Mouse (Mus musculus) MEL (cell line): Measurements from ENCODE around the gene Nuak2. TPM values are rescaled to one million over a fixed set of nuclear protein-coding genes. Genes with fewer than 3 reads are reported as not detected.

Experiments
- DNase-seq: peaks from one replicate; pipeline ENCODE4 v3.0.0; 2011; ENCODE audit warnings: low read depth, low spot score
- H3K27ac ChIP-seq: 2 replicates; pipeline ENCODE4 v1.5.1; 2012; ENCODE audit warnings: low read depth, mild to moderate bottlenecking, control low read depth, low read length, moderate library complexity; ENCODE audit not compliant: control insufficient read depth
- H3K27me3 ChIP-seq, 2 experiments: fragments of 150-350 bp in 1 of 2; sonication (generic) in 1 of 2; 2 replicates each; pipeline ENCODE4 v1.6.1; 2012; ENCODE audit warnings: low read length in 2 of 2, mild to moderate bottlenecking in 2 of 2, improper control_type of control experiment in 1 of 2, moderate library complexity in 1 of 2; ENCODE audit not compliant: insufficient read depth in 2 of 2, control insufficient read depth in 1 of 2
- H3K36me3 ChIP-seq, 2 experiments: 2 replicates each; pipeline ENCODE4 v1.6.1; 2012 to 2014; ENCODE audit warnings: low read length in 2 of 2, improper control_type of control experiment in 1 of 2, inconsistent platforms in 1 of 2, mild to moderate bottlenecking in 1 of 2; ENCODE audit not compliant: insufficient read depth in 2 of 2, control insufficient read depth in 1 of 2
- H3K4me1 ChIP-seq, 2 experiments: fragments of 150-350 bp in 1 of 2; sonication (generic) in 1 of 2; 2 replicates each; pipeline ENCODE4 v1.6.1; 2012; ENCODE audit warnings: low read length in 2 of 2, improper control_type of control experiment in 1 of 2, mild to moderate bottlenecking in 1 of 2; ENCODE audit not compliant: insufficient read depth in 2 of 2, control insufficient read depth in 1 of 2
- H3K4me3 ChIP-seq, 2 experiments: fragments of 150-350 bp in 1 of 2; sonication (generic) in 1 of 2; 2 replicates each; pipeline ENCODE4 v1.5.1; 2012; ENCODE audit warnings: low read depth in 2 of 2, low read length in 2 of 2, mild to moderate bottlenecking in 2 of 2, moderate library complexity in 2 of 2, control low read depth in 1 of 2, improper control_type of control experiment in 1 of 2; ENCODE audit not compliant: control insufficient read depth in 1 of 2, insufficient read depth in 1 of 2
- H3K79me2 ChIP-seq: 2 replicates; pipeline ENCODE4 v1.6.1; 2012; ENCODE audit warnings: mild to moderate bottlenecking, low read length, moderate library complexity; ENCODE audit not compliant: control insufficient read depth, poor library complexity, insufficient read depth
- H3K9ac ChIP-seq: 2 replicates; pipeline ENCODE4 v1.6.1; 2012; ENCODE audit warnings: low read depth, mild to moderate bottlenecking, control low read depth, low read length, moderate library complexity; ENCODE audit not compliant: control insufficient read depth, poor library complexity, severe bottlenecking
- H3K9me3 ChIP-seq: fragments of 150-350 bp; sonication (generic); replicated peaks from 2 replicates; pipeline ENCODE4 v1.6.1; 2012; ENCODE audit warnings: mild to moderate bottlenecking, low read length, improper control_type of control experiment, moderate library complexity; ENCODE audit not compliant: insufficient read depth
- BHLHE40 ChIP-seq: IDR thresholded peaks from 2 replicates; pipeline ENCODE4 v1.6.1; 2012; ENCODE audit warnings: low read depth, mild to moderate bottlenecking, inconsistent platforms, low read length, improper control_type of control experiment, borderline replicate concordance
- CHD1 ChIP-seq: IDR thresholded peaks from 2 replicates; pipeline ENCODE4 v1.6.1; 2012; ENCODE audit warnings: low read depth, mild to moderate bottlenecking, inconsistent platforms, low read length, improper control_type of control experiment
- CHD2 ChIP-seq: IDR thresholded peaks from 2 replicates; pipeline ENCODE4 v1.6.1; 2011; ENCODE audit warnings: low read length, improper control_type of control experiment
- E2F4 ChIP-seq: IDR thresholded peaks from 2 replicates; pipeline ENCODE4 v1.6.1; 2011; ENCODE audit warnings: low read depth, low read length, improper control_type of control experiment, borderline replicate concordance
- EP300 ChIP-seq, 2 experiments: IDR thresholded peaks; 2 replicates each; pipeline ENCODE4 v1.6.1; 2011; ENCODE audit warnings: improper control_type of control experiment in 2 of 2, low read length in 2 of 2, low read depth in 1 of 2, mild to moderate bottlenecking in 1 of 2
- GABPA ChIP-seq: IDR thresholded peaks from 2 replicates; pipeline ENCODE4 v1.6.1; 2012; ENCODE audit warnings: low read depth, mild to moderate bottlenecking, inconsistent platforms, low read length, improper control_type of control experiment, moderate library complexity
- GATA1 ChIP-seq: IDR thresholded peaks from 2 replicates; pipeline ENCODE4 v1.6.1; 2011; ENCODE audit warnings: low read depth, low read length, improper control_type of control experiment
- HCFC1 ChIP-seq: IDR thresholded peaks from 2 replicates; pipeline ENCODE4 v1.6.1; 2012; ENCODE audit warnings: low read depth, mild to moderate bottlenecking, inconsistent platforms, low read length, improper control_type of control experiment, moderate library complexity
- MEF2A ChIP-seq: IDR thresholded peaks from 2 replicates; pipeline ENCODE4 v1.6.1; 2014; ENCODE audit warnings: low read depth, mild to moderate bottlenecking, inconsistent platforms, low read length, improper control_type of control experiment; ENCODE audit not compliant: poor library complexity, insufficient replicate concordance, severe bottlenecking; ENCODE audit errors: extremely low read depth
- MXI1 ChIP-seq: IDR thresholded peaks from 2 replicates; pipeline ENCODE4 v1.6.1; 2011; ENCODE audit warnings: mild to moderate bottlenecking, low read depth, low read length, improper control_type of control experiment
- MYB ChIP-seq: IDR thresholded peaks from 2 replicates; pipeline ENCODE4 v1.6.1; 2011; ENCODE audit warnings: mild to moderate bottlenecking, low read depth, low read length, improper control_type of control experiment
- MYC ChIP-seq: IDR thresholded peaks from 2 replicates; pipeline ENCODE4 v1.6.1; 2011; ENCODE audit warnings: low read depth, mild to moderate bottlenecking, low read length, improper control_type of control experiment, moderate library complexity
- NELFE ChIP-seq: IDR thresholded peaks from 2 replicates; pipeline ENCODE4 v1.6.1; 2011; ENCODE audit warnings: low read depth, low read length, improper control_type of control experiment
- NRF1 ChIP-seq: IDR thresholded peaks from 2 replicates; pipeline ENCODE4 v1.6.1; 2014; ENCODE audit warnings: low read depth, mild to moderate bottlenecking, inconsistent platforms, low read length, improper control_type of control experiment, moderate library complexity; ENCODE audit not compliant: poor library complexity, insufficient read depth, severe bottlenecking
- POLR2AphosphoS2 ChIP-seq: IDR thresholded peaks from 2 replicates; pipeline ENCODE4 v1.6.1; 2011; ENCODE audit warnings: low read length, improper control_type of control experiment
- TAL1 ChIP-seq: IDR thresholded peaks from 2 replicates; pipeline ENCODE4 v1.6.1; 2012; ENCODE audit warnings: mild to moderate bottlenecking, inconsistent platforms, low read length, moderate library complexity, mixed read lengths
- TBP ChIP-seq: IDR thresholded peaks from 2 replicates; pipeline ENCODE4 v1.8.0; 2011; ENCODE audit warnings: low read depth, low read length, improper control_type of control experiment
- UBTF ChIP-seq: IDR thresholded peaks from 2 replicates; pipeline ENCODE4 v1.6.1; 2012; ENCODE audit warnings: low read depth, mild to moderate bottlenecking, inconsistent platforms, low read length, improper control_type of control experiment, moderate library complexity, borderline replicate concordance; ENCODE audit not compliant: insufficient read depth
- ZC3H11A ChIP-seq: IDR thresholded peaks from 2 replicates; pipeline ENCODE4 v1.6.1; 2012; ENCODE audit warnings: low read depth, mild to moderate bottlenecking, inconsistent platforms, low read length, improper control_type of control experiment
- ZMIZ1 ChIP-seq: IDR thresholded peaks from 2 replicates; pipeline ENCODE4 v1.6.1; 2012; ENCODE audit warnings: low read depth, mild to moderate bottlenecking, inconsistent platforms, low read length, improper control_type of control experiment, moderate library complexity
- polyA plus RNA-seq, 2 experiments: library from polyadenylated mRNA; stranded (reverse) in 1 of 2; unstranded in 1 of 2; fragments of >175 nt in 1 of 2; fragments of >200 nt in 1 of 2; gene quantifications; 2 replicates each; pipeline versions ENCODE4 v1.2.1 to v1.2.4; 2012; ENCODE audit warnings: low replicate concordance in 2 of 2, low read depth in 1 of 2; ENCODE audit not compliant: insufficient read length in 2 of 2, insufficient read depth in 1 of 2, missing spikeins in 1 of 2
- total RNA-seq: library from RNA; depleted of rRNA; stranded (reverse); fragments of 300-350 nt; gene quantifications from 2 replicates; pipeline ENCODE4 v1.2.3, GENCODE M21; 2012

Gene Nuak2
- total and polyA plus RNA-seq, 3 experiments: 3.0 to 3.2 TPM; not detected in 1

DNA sequence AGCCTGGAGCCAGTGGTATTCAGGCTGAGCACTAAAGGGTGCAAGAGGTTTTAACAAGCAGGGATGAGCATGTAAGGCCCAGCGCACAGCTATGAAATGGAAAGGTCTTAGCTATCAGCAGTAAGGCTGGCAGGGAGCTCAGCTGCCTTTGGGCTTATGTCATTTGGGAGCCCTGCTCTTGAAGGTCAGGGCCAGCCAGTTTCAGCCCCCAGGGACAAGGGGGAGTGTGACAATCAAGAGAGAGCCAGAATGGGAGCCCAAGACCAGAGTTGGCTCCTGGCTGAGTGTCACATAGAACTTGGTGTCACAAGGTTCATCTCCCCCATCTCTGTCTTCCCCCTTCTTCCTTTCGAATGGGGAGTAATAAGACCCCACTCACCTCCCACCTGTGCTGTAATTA is 28.5 kb upstream of the Nuak2 start:
- H3K79me2 ChIP-seq: no peaks in the 10 kb centered on the region
- H3K9ac ChIP-seq: no peak overlapping the region
- H3K4me3 ChIP-seq: no peak overlapping the region
- H3K4me1 ChIP-seq: no peaks in the 10 kb centered on the region
- H3K27me3 ChIP-seq: 0 out of 4 replicates have a peak, but pooled peaks cover 4% of the 10 kb centered on the region in 2 experiments
- no peaks in the 10 kb centered on the region for H3K36me3 ChIP-seq
- no peaks in the 10 kb centered on the region for H3K9me3 ChIP-seq
- H3K27ac ChIP-seq: no peak overlapping the region
- no peak for DNase-seq
- no peak for TF ChIP-seq EP300 (IDR thresholded peaks at IDR 0.05; ENCODE audit: low read depth in 1 of 2, low read length in 2 of 2)
- TF ChIP-seq MEF2A: no peak
- no peak for TF ChIP-seq UBTF
- TF ChIP-seq MYB: no peak
- no peak for TF ChIP-seq CHD1

- TF ChIP-seq HCFC1 (no peak), POLR2AphosphoS2 (no peak), CHD1 (no peak), GABPA (no peak), GATA1 (no peak), E2F4 (no peak), MYB (no peak), NELFE (no peak), BHLHE40 (no peak), NRF1 (no peak), TBP (no peak), TAL1 (no peak), ZMIZ1 (no peak), ZC3H11A (no peak), UBTF (no peak), MXI1 (no peak), CHD2 (no peak), MYC (no peak)
- Histone ChIP-seq H3K36me3 (no peaks in the 10 kb centered on the region), H3K4me3 (no peak overlapping the region), H3K27me3 (0 out of 4 replicates have a peak, but pooled peaks cover 2 to 3% of the 10 kb centered on the region in 2 experiments), H3K4me1 (no peaks in the 10 kb centered on the region), H3K79me2 (no peaks in the 10 kb centered on the region), H3K27ac (no peak overlapping the region), H3K9me3 (no peaks in the 10 kb centered on the region), H3K9ac (no peak overlapping the region)
- DNase-seq: no peak
These were observed 27.9 kb upstream of the Nuak2 start for GRCm38 (mm10) chr1:132287991-132288451.
